Mouse (Mus musculus): ENCODE data around the gene Macrod2. TPM values are rescaled to one million over a fixed set of nuclear protein-coding genes. Genes with fewer than 3 reads are reported as not detected.
A peak's percentile ranks its signal among the peaks of the same experiment; 100 is the strongest.

The Macrod2 gene
- polyA plus RNA-seq, 1 experiment from 2014 or later, result 25.7 TPM

GRCm38 (mm10) chr2:140839880-140840279 is 444.8 kb downstream of the Macrod2 start:
- H3K36me3 ChIP-seq (ENCODE audit: control insufficient read depth, insufficient read depth), result no peaks in the 10 kb centered on the region
- no peak overlapping the region for H3K4me3 ChIP-seq (ENCODE audit: low read depth, low read length)
- no peak for TF ChIP-seq CTCF (IDR thresholded peaks at IDR 0.05; ENCODE audit: low read depth)
- H3K9ac ChIP-seq (ENCODE audit: low read depth, low read length), result no peak overlapping the region
- H3K27me3 ChIP-seq (replicated peaks; ENCODE audit: control insufficient read depth, insufficient read depth, low read length), result no peaks in the 10 kb centered on the region
- H3K4me2 ChIP-seq (replicated peaks; ENCODE audit: low read depth), result no peak overlapping the region
- 70% methylated on average over 3 of the region's 3 CpGs for WGBS
- no peaks in the 10 kb centered on the region for H3K9me3 ChIP-seq (ENCODE audit: control insufficient read depth)
- no peaks in the 10 kb centered on the region for H3K4me1 ChIP-seq (replicated peaks; ENCODE audit: control insufficient read depth, insufficient read depth, low read length)
- H3K27ac ChIP-seq (ENCODE audit: low read depth, low read length), result no peak overlapping the region
- no peak for ATAC-seq

GRCm38 (mm10) chr2:140844030-140844429 is 448.9 kb downstream of the Macrod2 start:
- whole genome bisulfite sequencing, result 58% methylated on average over 5 of the region's 5 CpGs
- Histone ChIP-seq H3K9ac (ENCODE audit: low read depth, low read length) (no peak overlapping the region), H3K27ac (ENCODE audit: low read depth, low read length) (no peak overlapping the region), H3K36me3 (ENCODE audit: control insufficient read depth, insufficient read depth) (no peaks in the 10 kb centered on the region), H3K4me3 (ENCODE audit: low read depth, low read length) (no peak overlapping the region), H3K9me3 (ENCODE audit: control insufficient read depth) (no peaks in the 10 kb centered on the region), H3K4me2 (replicated peaks; ENCODE audit: low read depth) (no peak overlapping the region), H3K4me1 (replicated peaks; ENCODE audit: control insufficient read depth, insufficient read depth, low read length) (no peaks in the 10 kb centered on the region), H3K27me3 (replicated peaks; ENCODE audit: control insufficient read depth, insufficient read depth, low read length) (no peaks in the 10 kb centered on the region)
- TF ChIP-seq CTCF (IDR thresholded peaks at IDR 0.05; ENCODE audit: low read depth), result no peak
- no peak for ATAC-seq

GRCm38 (mm10) chr2:140847817-140848428 is 452.8 kb downstream of the Macrod2 start:
- no peak overlapping the region for H3K9ac ChIP-seq (ENCODE audit: low read depth, low read length)
- H3K9me3 ChIP-seq (ENCODE audit: control insufficient read depth), result no peaks in the 10 kb centered on the region
- no peak overlapping the region for H3K4me2 ChIP-seq (replicated peaks; ENCODE audit: low read depth)
- no peaks in the 10 kb centered on the region for H3K27me3 ChIP-seq (replicated peaks; ENCODE audit: control insufficient read depth, insufficient read depth, low read length)
- H3K4me1 ChIP-seq (replicated peaks; ENCODE audit: control insufficient read depth, insufficient read depth, low read length), result no peaks in the 10 kb centered on the region
- ATAC-seq, result no peak
- WGBS, result 68% methylated on average over 5 of the region's 5 CpGs
- no peak overlapping the region for H3K4me3 ChIP-seq (ENCODE audit: low read depth, low read length)
- H3K27ac ChIP-seq (ENCODE audit: low read depth, low read length), result no peak overlapping the region; the same call in 1 of the 2 replicates
- no peak for TF ChIP-seq CTCF (IDR thresholded peaks at IDR 0.05; ENCODE audit: low read depth)
- H3K36me3 ChIP-seq (ENCODE audit: control insufficient read depth, insufficient read depth), result no peaks in the 10 kb centered on the region

GRCm38 (mm10) chr2:140853538-140853937 is 458.4 kb downstream of the Macrod2 start:
- Histone ChIP-seq H3K36me3 (ENCODE audit: control insufficient read depth, insufficient read depth) (no peaks in the 10 kb centered on the region), H3K4me2 (replicated peaks; ENCODE audit: low read depth) (no peak overlapping the region), H3K9ac (ENCODE audit: low read depth, low read length) (no peak overlapping the region), H3K9me3 (ENCODE audit: control insufficient read depth) (no peaks in the 10 kb centered on the region), H3K27ac (ENCODE audit: low read depth, low read length) (no peak overlapping the region), H3K27me3 (replicated peaks; ENCODE audit: control insufficient read depth, insufficient read depth, low read length) (no peaks in the 10 kb centered on the region), H3K4me3 (ENCODE audit: low read depth, low read length) (no peak overlapping the region), H3K4me1 (replicated peaks; ENCODE audit: control insufficient read depth, insufficient read depth, low read length) (no peaks in the 10 kb centered on the region)
- WGBS, result 74% methylated on average over 9 of the region's 9 CpGs
- no peak for TF ChIP-seq CTCF (IDR thresholded peaks at IDR 0.05; ENCODE audit: low read depth)
- no peak for ATAC-seq

- 0 out of 2 replicates have a peak overlapping the region, but pooled peaks have one; percentile 6 for H3K4me2 ChIP-seq (replicated peaks; ENCODE audit: low read depth)
- H3K27me3 ChIP-seq (replicated peaks; ENCODE audit: control insufficient read depth, insufficient read depth, low read length), result no peaks in the 10 kb centered on the region
- WGBS, result 23% methylated on average over 1 of the region's 1 CpGs
- no peaks in the 10 kb centered on the region for H3K9me3 ChIP-seq (ENCODE audit: control insufficient read depth)
- H3K4me3 ChIP-seq (ENCODE audit: low read depth, low read length), result no peak overlapping the region
- TF ChIP-seq CTCF (IDR thresholded peaks at IDR 0.05; ENCODE audit: low read depth), result no peak
- H3K27ac ChIP-seq (ENCODE audit: low read depth, low read length), result no peak overlapping the region
- H3K4me1 ChIP-seq (replicated peaks; ENCODE audit: control insufficient read depth, insufficient read depth, low read length), result no peaks in the 10 kb centered on the region; the same call in 1 of the 2 replicates
- peak; percentile 97 for ATAC-seq
- no peaks in the 10 kb centered on the region for H3K36me3 ChIP-seq (ENCODE audit: control insufficient read depth, insufficient read depth)
- no peak overlapping the region for H3K9ac ChIP-seq (ENCODE audit: low read depth, low read length)
Measured at GRCm38 (mm10) chr2:140861356-140861755, 466.2 kb downstream of the Macrod2 start.

- 85% methylated on average over 4 of the region's 4 CpGs for WGBS
- Histone ChIP-seq H3K4me3 (ENCODE audit: low read depth, low read length) (no peak overlapping the region), H3K27ac (ENCODE audit: low read depth, low read length) (no peak overlapping the region), H3K36me3 (ENCODE audit: control insufficient read depth, insufficient read depth) (no peaks in the 10 kb centered on the region), H3K4me1 (replicated peaks; ENCODE audit: control insufficient read depth, insufficient read depth, low read length) (no peaks in the 10 kb centered on the region; the same call in 1 of the 2 replicates), H3K27me3 (replicated peaks; ENCODE audit: control insufficient read depth, insufficient read depth, low read length) (no peaks in the 10 kb centered on the region), H3K9ac (ENCODE audit: low read depth, low read length) (no peak overlapping the region), H3K4me2 (replicated peaks; ENCODE audit: low read depth) (no peak overlapping the region), H3K9me3 (ENCODE audit: control insufficient read depth) (no peaks in the 10 kb centered on the region)
- ATAC-seq, result no peak
- no peak for TF ChIP-seq CTCF (IDR thresholded peaks at IDR 0.05; ENCODE audit: low read depth)
Measured at GRCm38 (mm10) chr2:140862736-140863135, 467.6 kb downstream of the Macrod2 start.

All from intestine, postnatal 0 days (tissue).